Mouse (Mus musculus) olfactory bulb, adult 2 months (tissue): ENCODE data around the gene Esr1. TPM values are rescaled to one million over a fixed set of nuclear protein-coding genes. Genes with fewer than 3 reads are reported as not detected.

Experiments
- H3K27ac ChIP-seq: fragments of 200-500 bp; 2 replicates; pipeline ENCODE4 v1.5.1; 2012; ENCODE audit warnings: low read depth, low read length; ENCODE audit not compliant: insufficient read depth
- H3K4me1 ChIP-seq: fragments of 200-500 bp; 2 replicates; pipeline ENCODE4 v1.6.1; 2012; ENCODE audit warnings: low read length; ENCODE audit not compliant: control insufficient read depth, insufficient read depth
- H3K4me3 ChIP-seq: fragments of 200-500 bp; 2 replicates; pipeline ENCODE4 v1.5.1; 2012; ENCODE audit warnings: mild to moderate bottlenecking, low read depth, low read length, moderate library complexity; ENCODE audit not compliant: insufficient read depth
- CTCF ChIP-seq: fragments of 200-500 bp; IDR thresholded peaks from 2 replicates; pipeline ENCODE4 v1.5.1; 2012; ENCODE audit warnings: low read depth, mild to moderate bottlenecking, low read length, moderate library complexity; ENCODE audit not compliant: insufficient read depth
- POLR2A ChIP-seq: fragments of 200-500 bp; IDR thresholded peaks from 2 replicates; pipeline ENCODE4 v1.6.1; 2012; ENCODE audit warnings: mild to moderate bottlenecking, low read depth, low read length, moderate library complexity; ENCODE audit not compliant: insufficient read depth
- WGBS: fragments of 180-500 bp; shearing (Covaris S2); methylation state at CpG from one replicate; pipeline ENCODE4 v1.1.7; 2018; 5-methylcytosine and 5-hydroxymethylcytosine counted together
- polyA plus RNA-seq: library from polyadenylated mRNA; stranded (reverse); fragments of >200 nt; gene quantifications from 2 replicates; pipeline ENCODE4 v1.2.4, GENCODE M21; 2012; ENCODE audit warnings: low replicate concordance; ENCODE audit not compliant: missing spikeins, insufficient read depth, insufficient read length

The Esr1 gene
- polyA plus RNA-seq, 1 experiment = not detected

DNA sequence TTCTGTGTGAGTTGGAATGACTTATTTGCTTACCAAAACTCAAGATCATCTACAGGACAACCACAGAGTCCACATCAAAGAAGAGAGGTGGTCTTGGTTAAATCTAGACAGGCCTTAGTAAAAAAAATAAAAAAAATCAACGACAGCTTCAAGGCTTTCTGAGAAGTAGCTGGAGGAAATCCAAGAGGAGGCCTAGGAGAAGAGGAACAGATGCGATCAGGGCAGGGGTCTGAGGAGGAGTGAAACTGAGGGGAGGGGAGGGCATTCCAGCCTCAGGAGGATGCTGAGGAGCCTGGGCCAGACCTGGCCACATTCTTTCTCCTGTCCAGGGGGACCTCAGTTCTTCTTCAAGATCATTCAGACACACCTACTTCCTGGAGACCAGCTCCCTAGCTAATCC lies 360.6 kb downstream of the Esr1 start:
- no peaks in the 10 kb centered on the region for H3K4me1 ChIP-seq
- WGBS = 60% methylated on average over 2 of the region's 2 CpGs
- no peak overlapping the region for H3K4me3 ChIP-seq
- H3K27ac ChIP-seq = no peak overlapping the region
- TF ChIP-seq POLR2A = no peak
- TF ChIP-seq CTCF = no peak

DNA sequence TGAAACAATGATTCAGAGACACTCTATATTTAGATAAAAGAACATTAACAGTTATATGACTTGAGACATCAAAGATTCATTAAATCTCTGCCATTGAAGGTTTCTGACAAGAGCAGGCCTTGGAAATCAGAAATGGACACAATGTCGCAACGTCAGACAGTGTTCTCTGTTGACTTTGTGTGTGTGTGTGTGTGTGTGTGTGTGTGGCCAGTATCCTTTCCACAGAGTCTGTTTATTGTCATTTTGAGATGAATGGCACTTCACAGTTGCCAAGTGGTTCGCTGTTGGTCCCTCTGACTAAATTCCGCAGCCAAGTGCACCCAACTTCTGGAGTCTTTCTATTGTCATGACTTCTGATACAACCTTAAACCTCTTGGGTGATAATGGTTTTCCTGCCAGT lies 362.9 kb downstream of the Esr1 start:
- 94% methylated on average over 4 of the region's 4 CpGs for WGBS
- H3K4me1 ChIP-seq = no peaks in the 10 kb centered on the region
- no peak overlapping the region for H3K4me3 ChIP-seq
- TF ChIP-seq POLR2A (no peak), CTCF (no peak)
- H3K27ac ChIP-seq = no peak overlapping the region

DNA sequence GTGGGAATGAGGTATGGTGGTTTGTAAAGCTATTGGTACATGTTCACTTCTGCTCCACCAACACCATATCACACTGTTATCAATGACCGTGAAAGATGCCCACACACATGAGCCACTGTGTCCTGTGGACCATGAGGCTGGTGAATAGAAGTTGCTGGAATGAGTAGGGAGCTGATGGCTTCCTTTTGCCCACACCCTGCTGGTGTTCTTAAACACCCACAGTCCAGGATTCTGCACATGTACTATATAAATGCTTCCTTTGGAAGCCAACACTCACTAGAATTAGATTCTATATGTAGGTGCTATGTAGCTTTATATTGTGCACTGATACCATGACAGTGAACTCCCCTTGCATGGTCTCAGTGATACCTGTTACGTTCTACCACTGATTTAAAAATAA lies 365.2 kb downstream of the Esr1 start:
- 95% methylated on average over 2 of the region's 2 CpGs for WGBS
- TF ChIP-seq CTCF (no peak), POLR2A (no peak)
- H3K27ac ChIP-seq = no peak overlapping the region
- no peaks in the 10 kb centered on the region for H3K4me1 ChIP-seq
- no peak overlapping the region for H3K4me3 ChIP-seq

DNA sequence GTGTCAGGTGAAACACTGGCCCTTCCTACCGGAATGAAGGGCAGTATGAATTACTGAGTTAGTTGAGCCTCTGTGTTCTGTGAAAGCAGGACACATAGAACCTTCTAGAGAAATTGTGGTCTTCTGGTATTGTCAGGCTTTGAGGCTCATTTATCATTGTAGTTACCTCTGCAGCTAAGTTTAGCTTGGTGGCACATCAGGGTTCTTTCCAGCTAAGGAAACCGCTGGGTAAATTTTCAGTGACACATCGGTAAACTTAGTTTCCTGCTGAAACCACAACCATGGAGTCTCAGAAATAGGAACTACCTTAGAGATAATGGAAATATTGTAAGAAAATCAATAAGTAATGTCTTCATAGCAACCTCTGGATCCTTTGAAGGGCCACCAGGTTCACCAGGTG lies 366.0 kb downstream of the Esr1 start:
- WGBS = 96% methylated on average over 3 of the region's 3 CpGs
- Histone ChIP-seq H3K4me3 (no peak overlapping the region), H3K27ac (no peak overlapping the region), H3K4me1 (no peaks in the 10 kb centered on the region)
- TF ChIP-seq POLR2A (no peak), CTCF (no peak)

DNA sequence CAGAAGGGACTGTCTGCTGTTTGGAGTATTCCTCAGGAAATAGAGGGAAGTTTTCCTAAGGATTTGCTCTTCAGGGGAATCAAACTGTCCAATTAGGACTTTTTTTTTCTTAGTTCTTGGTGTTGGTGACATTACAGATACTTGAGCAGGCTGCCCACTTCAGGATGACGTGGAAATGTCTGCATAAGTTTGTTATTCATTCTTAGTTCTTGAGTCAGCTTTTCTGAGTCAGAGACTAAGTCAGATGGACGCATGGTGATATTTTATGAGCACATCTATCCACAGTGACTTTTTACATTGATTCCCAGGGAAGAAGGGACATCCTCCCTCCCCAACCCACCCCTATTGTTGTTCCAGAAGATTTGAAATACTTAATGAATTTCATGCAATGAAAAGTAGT lies 372.5 kb downstream of the Esr1 start:
- Histone ChIP-seq H3K4me3 (no peak overlapping the region), H3K4me1 (no peaks in the 10 kb centered on the region), H3K27ac (no peak overlapping the region)
- TF ChIP-seq CTCF (no peak), POLR2A (no peak)
- WGBS = 73% methylated on average over 2 of the region's 2 CpGs

DNA sequence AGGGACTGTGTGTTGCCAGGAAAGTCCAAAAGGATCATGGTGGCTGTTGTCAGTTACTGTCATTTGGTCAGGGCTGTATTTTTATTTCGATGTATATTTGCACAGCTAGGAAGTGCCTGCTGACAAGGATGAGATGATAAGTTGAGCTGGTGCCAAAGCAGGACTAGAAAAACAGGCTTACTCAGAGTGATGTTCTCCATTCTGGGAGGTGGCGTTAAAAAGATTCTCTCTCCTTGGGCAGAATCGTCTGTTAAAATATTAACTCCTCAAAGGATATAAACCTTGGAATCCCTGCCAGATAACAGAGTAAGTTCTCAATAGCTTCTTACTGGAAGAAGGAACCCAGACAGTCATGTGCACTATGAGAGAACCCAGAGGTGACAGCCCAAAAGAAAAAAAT lies 382.4 kb downstream of the Esr1 start:
- Histone ChIP-seq H3K27ac (no peak overlapping the region), H3K4me3 (no peak overlapping the region), H3K4me1 (no peaks in the 10 kb centered on the region)
- TF ChIP-seq CTCF = no peak
- TF ChIP-seq POLR2A = no peak
- 67% methylated on average over 3 of the region's 3 CpGs for WGBS

DNA sequence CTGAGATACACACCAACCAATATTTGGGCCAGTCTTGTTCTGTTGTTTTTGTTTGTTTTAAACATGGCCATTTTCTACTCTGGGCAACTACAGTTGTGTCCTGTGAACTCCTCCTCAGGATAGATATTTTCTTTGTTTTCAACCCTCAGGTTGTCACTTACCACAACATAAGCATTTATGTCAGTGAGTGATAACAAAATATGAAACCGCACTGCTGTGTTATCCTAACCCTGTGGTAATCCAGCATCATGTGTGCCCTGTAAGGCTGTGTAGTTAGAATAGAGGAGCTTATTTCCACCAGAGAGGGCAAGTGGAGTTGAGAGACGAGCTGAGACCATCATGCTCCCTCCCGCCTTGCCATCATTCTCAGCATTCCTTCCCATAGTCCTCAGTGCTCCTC lies 385.2 kb downstream of the Esr1 start:
- H3K4me3 ChIP-seq = no peak overlapping the region
- no peaks in the 10 kb centered on the region for H3K4me1 ChIP-seq
- H3K27ac ChIP-seq = no peak overlapping the region
- WGBS = 88% methylated on average over 3 of the region's 3 CpGs
- no peak for TF ChIP-seq POLR2A
- TF ChIP-seq CTCF = no peak

DNA sequence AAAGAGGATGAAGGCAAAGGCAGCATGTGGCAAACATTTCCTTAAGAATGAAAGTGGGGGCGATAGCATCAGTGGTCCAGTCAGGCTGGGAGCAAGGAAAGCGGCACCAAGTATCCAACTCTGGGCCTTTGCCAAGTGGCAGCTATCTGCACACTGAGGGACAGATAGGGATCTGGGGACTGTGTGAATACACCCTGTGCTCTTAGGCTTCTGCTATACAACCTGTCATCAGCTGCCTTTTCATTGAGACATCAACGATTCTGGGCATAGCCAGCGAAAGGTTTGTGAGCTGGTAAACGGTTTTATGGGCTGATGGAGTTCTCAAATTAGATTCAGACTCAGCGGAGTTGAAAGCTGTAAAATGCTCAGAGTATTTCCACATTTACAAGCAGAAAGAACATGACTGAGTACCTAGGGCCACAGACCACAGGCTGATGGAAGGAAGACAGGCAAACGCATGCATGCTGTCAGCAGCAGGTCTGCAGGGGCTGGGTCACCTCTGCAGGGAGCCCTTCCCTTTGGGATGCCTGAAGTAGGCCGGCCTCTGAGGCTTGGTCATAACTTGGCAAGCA lies 397.5 kb downstream of the Esr1 start:
- H3K4me1 ChIP-seq = no peaks in the 10 kb centered on the region
- 75% methylated on average over 8 of the region's 8 CpGs for WGBS
- TF ChIP-seq CTCF = no peak
- no peak for TF ChIP-seq POLR2A

DNA sequence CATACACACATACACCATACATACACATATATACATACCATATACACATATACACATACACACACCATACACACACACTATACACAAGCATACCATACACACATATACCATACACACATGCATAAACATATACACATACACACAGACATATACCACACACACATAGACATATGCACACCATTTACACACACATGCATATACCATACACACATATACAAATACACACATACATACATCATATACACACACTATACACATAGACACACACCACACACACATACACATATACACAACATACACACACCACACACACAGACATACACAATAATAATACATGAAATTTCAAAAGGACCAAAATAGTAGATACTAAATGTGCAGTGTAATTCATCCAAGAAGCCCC lies 400.6 kb downstream of the Esr1 start:
- Histone ChIP-seq H3K27ac (no peak overlapping the region), H3K4me3 (no peak overlapping the region), H3K4me1 (no peaks in the 10 kb centered on the region)
- TF ChIP-seq CTCF (no peak), POLR2A (no peak)

More for the DNA sequence above, 397.5 kb downstream of the Esr1 start:
- Histone ChIP-seq H3K27ac (no peak overlapping the region), H3K4me3 (no peak overlapping the region)

DNA sequence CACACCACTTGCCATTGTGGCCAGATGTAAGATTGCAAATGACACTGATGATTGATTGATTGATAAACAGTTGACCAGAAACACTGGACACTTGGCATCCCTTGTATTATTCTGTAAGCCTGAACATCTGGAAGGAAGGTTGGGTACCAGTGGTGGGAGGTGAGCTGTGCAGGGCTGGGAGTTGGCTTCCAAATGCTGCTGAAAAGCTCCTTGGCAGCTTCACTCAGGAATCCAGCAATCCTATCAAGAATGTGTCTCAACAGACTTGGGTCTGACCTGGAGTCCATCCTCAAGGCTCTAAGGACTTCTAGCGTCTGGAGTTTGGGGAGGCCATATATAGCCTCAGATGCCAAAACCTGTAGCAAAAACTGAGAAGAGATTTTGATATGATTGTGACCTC lies 403.6 kb downstream of the Esr1 start:
- Histone ChIP-seq H3K4me1 (no peaks in the 10 kb centered on the region), H3K27ac (no peak overlapping the region), H3K4me3 (no peak overlapping the region)
- WGBS = 86% methylated on average over 1 of the region's 1 CpGs
- no peak for TF ChIP-seq CTCF
- TF ChIP-seq POLR2A = no peak

DNA sequence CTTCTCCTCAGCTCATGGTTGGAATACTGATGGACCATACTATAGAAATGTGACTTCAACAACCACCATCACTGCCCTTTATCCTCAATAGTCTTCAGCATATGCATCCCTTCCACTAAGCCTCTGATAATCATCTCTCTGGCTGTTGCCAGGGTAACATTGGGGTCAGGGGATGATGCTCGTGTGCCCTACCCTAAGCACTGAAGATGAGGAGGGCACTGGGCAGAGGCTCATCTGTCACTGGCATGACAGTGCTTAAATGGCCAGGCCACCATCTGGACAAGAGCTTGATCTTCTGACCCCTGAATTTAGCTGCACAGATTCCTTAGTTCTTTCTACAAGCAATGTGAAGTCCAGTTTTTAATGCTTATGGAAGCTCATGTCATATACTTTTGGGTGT lies 405.8 kb downstream of the Esr1 start:
- 78% methylated on average over 1 of the region's 1 CpGs for WGBS
- Histone ChIP-seq H3K4me1 (no peaks in the 10 kb centered on the region), H3K4me3 (no peak overlapping the region), H3K27ac (no peak overlapping the region)
- TF ChIP-seq POLR2A = no peak
- TF ChIP-seq CTCF = no peak
